Mouse (Mus musculus) gastrocnemius, postnatal 25 days (tissue): ENCODE measurements at regions not wholly inside any gene's neighbourhood (a gene's known extent, or its start where the extent isn't known, plus 50 kb on each side); places are given as distances from the start of the nearest gene placed in this dataset.

ENCODE experiments used
- DNase-seq: peaks from one replicate; pipeline ENCODE4 v3.0.0; 2022

GRCm38 (mm10) chr16:42677211-42677610 lies 198.5 kb upstream of the Zbtb20 start:
- no peak for DNase-seq

DNA sequence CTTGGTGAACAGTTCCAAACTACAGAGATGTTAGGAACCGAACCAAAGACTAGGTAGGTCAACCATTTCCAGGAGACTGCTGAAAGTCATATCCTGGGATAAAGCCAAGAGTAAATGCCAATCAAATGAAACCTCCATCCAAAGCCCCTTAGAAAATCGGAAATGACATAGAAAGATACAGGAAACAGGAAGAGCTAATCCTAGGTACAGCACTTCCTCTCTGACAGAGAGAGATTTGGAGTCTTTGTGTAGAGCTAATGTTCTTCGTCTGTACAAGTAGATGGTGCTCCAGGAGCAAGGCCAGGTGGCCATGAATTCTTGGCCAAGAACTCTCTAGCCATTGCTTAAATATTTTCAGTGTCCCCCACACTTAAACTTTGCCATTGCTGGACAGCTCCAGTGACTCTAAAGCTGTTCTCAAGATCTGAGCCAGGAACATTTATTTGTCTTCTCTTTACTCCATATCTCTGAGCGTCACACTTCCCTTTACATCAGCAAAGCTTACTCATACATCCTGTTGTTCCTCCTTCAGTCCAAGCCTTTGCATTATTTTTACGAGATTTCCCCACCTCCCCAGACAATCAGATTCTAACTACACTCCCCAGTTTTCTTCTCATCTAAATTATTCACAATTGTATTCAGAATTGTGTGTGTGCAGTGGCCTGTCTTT lies 199.1 kb upstream of the Zbtb20 start:
- DNase-seq = no peak

DNA sequence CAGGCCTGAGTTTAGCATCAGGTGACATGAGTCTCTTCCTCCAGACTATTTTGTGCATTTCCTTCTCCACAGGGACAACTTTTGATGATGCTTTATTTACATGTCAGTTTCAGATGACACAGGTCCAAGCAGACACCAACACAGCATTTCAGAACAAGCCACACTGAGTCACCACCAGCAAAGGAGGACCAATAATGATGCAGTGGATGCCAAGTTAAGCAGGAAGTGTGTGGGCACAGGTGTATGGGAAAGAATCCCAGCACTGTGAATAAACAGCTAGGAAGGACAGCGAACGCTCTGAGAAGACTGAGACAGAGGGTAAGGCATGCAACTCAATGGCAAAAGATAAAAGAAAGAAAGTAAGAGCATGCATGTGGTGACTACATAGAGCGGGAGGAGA lies 200.7 kb upstream of the Zbtb20 start:
- DNase-seq = no peak

DNA sequence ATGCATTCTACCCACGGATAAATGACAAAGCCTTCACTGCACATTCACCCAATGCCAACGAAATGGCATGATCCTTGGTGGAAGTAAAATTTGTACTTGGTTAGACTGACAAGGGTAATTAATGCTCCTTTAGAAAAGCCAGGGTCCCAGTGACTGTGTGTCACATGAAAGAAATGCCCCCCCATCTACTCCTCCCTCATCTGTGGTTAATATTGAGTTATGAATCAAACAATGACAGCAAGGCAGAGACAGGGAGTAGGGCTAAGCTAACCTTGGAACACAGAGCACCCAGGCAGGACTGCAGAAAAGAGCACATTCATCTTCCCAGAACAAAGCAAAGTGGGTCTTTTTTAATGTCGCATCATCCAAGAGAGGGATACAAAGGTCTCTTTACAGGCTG lies 209.1 kb upstream of the Zbtb20 start:
- no peak for DNase-seq

DNA sequence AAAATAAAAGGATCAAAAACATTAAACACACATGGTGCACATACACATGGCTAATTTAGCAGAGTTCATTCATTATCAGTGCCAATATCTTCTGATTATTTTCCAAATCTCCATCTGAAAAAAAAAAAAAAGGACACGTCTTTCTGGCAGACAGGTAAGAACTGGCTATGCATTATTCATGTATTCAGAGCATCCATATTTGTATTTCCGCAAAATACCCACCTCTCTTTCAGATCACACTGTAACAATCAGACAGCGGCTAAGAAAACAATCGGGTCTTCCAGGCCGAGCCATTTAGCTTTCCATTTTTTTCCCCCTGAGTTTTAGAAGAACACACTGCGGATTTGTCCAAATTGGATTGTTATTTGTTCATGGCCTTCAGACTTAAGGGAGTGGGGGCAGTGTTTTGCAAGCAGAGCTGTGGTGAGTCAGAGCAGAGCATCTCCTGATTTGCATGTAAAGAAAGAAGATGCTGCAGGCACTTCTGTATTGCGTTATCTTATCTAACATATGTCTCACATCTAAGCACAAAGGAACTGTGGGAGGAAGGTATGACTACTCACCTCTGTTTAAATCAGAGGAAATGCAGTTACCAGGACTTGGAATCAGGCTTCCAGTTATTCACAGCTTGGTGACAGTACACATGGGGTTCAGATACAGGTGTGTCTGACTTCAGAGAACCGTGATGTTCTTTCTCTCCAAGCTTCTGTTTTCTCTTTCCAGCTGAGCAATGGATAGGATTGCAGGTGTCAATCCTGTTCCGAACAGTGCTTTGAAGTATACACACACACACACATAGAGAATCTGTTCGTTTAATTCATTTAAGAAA lies 223.6 kb upstream of the Zbtb20 start:
- DNase-seq = no peak

GRCm38 (mm10) chr16:42649767-42650166 lies 225.9 kb upstream of the Zbtb20 start:
- no peak for DNase-seq

DNA sequence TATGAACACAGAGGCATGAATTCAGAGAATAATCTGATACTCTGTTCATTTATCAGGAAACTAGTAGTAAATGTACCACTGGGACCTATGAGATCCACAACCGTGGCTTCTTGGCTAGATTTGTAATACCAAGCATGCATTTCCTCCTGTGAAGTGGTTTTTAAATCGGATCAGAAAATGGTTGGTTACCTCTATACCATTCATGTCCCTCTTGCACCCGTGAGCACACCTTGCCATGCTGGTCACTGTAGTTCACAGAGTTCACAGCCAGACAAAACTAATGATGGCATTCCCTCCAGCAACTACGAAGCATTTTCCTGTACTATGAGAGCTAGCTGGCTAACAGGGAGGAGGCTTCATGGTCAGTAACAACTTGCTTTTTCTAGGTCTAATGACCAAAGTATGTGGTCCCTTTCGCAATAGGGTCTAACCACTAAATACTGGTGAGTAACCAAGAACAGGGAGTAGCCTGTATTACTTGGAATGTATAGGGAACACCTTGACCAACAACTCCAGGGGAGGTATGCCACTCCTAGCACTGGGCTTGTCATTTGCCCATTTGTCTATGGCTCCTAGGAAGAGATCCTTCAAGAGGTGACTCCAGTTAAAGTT lies 227.0 kb upstream of the Zbtb20 start:
- DNase-seq = no peak

DNA sequence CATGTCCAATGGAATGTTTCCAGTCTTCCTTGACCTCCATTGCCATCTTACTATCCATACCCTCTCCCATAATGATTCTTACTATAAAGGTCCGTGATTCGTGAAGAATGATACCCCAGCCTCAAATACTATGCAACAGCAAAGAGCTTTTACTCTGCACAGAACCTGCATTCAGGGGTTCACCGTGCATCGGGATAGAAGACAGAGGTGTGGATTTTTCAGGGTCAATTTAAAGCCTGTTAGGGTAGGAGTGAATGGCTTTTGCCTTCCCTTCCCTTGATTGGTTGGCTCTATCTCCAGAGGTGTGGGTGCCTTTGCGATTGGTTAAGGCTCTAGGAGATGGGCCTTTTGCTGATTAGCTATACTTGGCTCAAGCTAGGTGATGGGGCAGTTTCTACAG lies 227.9 kb upstream of the Zbtb20 start:
- DNase-seq = no peak

- no peak for DNase-seq
These were observed 239.9 kb upstream of the Zbtb20 start for GRCm38 (mm10) chr16:42635766-42636165.

DNA sequence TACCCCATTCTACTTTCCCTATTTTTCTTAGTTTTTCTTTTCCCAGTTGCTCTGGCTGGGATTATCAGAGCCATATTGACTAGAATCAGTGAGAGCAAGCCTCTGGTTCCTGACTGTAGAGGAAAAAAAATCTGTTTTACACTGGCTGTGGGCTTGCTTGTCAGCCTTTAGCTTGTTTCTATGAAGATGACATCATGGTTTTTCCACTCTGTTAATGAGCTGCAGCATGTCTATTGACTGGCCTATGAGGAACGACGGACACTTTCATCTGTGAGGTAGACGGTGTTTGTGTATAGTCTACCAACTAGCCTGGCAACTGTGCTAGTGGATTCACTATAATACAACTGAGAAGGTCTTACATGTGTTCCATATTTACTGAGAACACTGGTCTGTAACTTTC lies 248.0 kb upstream of the Zbtb20 start:
- DNase-seq = no peak

- DNase-seq = no peak
These were observed 259.8 kb upstream of the Zbtb20 start for GRCm38 (mm10) chr16:42615920-42616319.

GRCm38 (mm10) chr16:42612011-42612410 lies 263.7 kb upstream of the Zbtb20 start:
- no peak for DNase-seq

GRCm38 (mm10) chr16:42608336-42608735 lies 267.3 kb upstream of the Zbtb20 start:
- DNase-seq = no peak

GRCm38 (mm10) chr16:42592321-42592720 lies 251.9 kb upstream of the Gap43 start:
- DNase-seq = no peak

- no peak for DNase-seq
These were observed 251.1 kb upstream of the Gap43 start for GRCm38 (mm10) chr16:42591530-42591929.

DNA sequence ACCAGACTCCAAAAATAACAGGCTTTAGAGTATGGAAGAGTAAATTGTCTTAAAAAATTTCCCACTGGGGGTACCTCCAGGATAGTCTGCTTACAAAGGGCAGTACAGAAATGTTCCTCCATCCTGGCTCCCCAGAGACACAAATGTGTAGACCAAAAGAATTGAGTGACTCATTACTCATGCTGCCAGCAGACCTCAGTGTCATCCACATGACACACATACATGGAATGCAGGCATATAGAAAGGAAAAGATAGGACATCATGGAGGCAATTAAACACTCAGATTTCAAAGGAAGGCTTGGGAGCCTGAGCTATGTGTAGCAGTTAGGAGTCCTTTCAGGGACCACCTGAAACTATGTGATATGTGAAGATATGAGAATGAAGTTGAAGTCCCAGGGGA lies 245.7 kb upstream of the Gap43 start:
- no peak for DNase-seq

GRCm38 (mm10) chr16:42575517-42575946 lies 235.1 kb upstream of the Gap43 start:
- DNase-seq = no peak

DNA sequence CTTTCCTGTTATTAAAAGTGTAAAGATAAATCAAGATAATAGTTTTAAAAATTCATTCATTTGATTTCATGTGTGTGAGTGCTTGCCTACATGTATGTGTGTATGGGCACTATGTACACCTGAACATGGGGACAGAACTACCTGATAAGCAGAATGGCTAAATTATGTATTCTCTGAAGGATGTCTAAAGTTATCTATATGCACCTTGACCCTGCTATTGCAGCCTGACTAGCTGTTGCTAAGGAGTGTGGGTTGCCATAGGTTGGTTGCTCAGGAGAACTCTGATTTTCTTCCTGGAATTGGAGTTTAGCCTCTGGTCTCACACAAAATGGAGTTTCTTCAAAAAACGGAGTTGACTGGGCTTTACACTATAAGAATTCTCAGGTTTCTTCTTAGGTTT lies 234.5 kb upstream of the Gap43 start:
- DNase-seq = no peak

GRCm38 (mm10) chr16:42570246-42570996 lies 230.0 kb upstream of the Gap43 start:
- DNase-seq = no peak

GRCm38 (mm10) chr16:42569335-42569734 lies 228.9 kb upstream of the Gap43 start:
- no peak for DNase-seq

- no peak for DNase-seq
These were observed 209.1 kb upstream of the Gap43 start for GRCm38 (mm10) chr16:42549591-42549990.
